Mouse (Mus musculus) lung, postnatal 25 days (tissue): ENCODE measurements around the gene Rbm17.
A peak's percentile ranks its signal among the peaks of the same experiment; 100 is the strongest.
"Not testable (repeated sequence)": the region's sequence is repeated elsewhere in the genome, so short reads cannot be mapped to it uniquely, and the experiment has no call there.

ENCODE experiments used
- DNase-seq: peaks from one replicate; pipeline ENCODE4 v3.0.0; 2022; ENCODE audit warnings: low spot score

The Rbm17 gene

DNA sequence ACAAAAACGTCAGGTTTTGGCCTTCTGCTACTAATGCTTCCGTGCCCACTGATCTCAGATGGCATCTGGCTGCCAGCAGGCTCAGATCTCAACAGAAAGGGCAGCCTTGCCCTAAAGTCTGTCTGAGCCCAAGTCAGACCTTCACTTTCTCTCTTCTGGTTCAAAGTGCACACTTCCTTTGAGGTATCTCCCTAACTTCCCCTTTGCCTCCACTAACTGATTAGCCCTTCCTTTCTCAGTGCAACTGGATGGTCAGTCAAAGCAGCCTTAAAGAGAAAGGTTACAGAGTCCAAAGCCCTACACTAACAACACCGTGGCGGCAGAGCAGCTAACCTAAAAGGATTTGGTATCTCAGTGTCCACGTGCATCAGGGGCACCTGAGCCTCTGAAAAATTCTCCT lies 59.6 kb downstream of the Rbm17 start:
- no peak for DNase-seq

DNA sequence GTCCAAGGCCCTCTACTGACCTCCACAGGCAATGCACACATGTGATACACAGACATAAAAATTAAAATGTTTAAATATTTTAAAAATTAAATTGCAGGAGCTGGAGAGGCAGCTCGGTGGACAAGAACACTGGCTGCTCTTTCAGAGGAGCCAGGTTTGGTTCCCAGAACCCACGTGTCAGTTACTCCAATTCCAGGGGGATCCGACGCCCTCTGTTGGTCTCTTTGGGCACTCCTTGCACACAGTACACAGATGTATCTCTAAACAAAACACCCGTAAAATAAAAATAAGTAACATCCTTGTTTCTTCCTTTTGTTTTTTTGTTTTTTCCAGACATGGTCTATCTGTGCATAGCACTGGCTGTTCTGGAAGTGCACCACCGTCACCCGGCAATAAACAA lies 60.8 kb downstream of the Rbm17 start:
- DNase-seq, result no peak

DNA sequence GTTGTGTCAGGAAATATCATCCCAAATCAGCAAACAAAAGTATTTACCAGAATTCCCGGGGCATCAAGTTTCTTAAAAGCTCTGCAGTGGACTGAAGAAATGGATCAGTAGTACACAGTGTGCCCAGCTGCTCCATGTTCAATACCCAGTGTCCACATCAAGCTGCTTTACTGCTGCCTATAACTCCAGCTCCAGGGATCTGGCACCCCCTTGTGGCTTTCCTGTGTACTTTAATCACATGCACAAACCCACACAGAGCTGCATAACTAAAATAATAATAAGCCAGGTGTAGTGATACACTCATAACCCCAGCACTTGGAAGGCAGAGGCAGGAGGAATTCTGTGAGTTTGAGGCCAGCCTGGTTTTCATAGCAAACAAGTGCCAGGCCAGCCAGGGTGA lies 61.3 kb downstream of the Rbm17 start:
- DNase-seq, result peak; percentile 86

DNA sequence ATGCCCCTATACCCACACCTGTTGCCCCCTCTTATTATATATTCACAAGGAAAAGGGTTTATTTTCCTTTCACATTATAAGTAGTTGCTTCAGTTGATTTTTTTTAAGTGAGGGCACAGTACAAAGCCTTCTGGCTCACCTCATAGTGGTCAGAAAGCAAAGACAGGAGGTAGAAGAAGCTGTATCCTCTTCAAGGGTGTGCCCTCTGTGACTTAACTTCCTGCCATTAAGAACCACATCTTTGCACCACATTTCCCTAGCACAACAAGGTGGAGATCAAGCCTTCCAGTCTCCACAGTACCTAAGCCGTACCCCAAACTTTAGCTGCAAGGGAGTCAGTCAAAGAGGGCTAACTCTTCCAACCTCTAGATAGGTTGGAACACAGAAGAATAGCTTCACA lies 61.8 kb downstream of the Rbm17 start:
- no peak for DNase-seq

DNA sequence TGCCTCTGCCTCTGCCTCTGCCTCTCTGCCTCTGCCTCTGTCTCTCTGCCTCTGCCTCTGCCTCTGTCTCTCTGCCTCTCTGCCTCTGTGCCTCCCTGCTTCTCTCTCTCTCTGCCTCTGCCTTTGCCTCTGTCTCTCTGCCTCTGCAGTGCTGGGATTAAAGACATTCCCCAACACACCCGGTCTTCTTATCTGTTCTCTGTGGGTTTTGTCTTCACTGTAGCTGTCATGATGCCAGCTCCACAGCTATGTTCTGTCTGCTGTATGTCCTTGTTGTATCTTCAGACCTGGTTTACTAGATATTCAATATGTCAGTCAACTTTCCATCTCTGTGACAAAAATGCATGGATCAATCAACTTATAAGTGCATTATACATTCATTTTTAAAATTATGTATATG lies 62.4 kb downstream of the Rbm17 start:
- DNase-seq, result not testable (repeated sequence)

DNA sequence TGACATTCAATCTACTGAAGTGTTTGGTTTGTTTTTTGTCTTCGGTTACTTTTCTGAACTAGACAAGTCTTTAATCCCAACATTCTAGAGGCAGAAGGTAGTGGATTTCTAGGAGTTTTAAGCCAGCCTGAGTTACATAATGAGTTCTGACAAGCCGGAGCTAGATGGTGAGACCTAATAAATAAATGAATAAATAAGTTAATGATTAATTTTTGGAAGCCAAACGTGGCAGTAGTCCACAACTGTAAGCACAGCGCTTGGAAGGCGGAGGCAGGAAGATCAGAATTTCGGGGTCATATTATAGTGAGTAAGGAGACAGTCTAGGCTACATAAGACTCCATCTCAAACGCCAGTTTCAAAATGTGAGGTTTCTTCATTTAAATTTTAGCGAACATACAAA lies 68.0 kb downstream of the Rbm17 start:
- DNase-seq, result no peak
